Mouse (Mus musculus) ES-Bruce4 (cell line): ENCODE measurements around the gene Ccr1. TPM values are rescaled to one million over a fixed set of nuclear protein-coding genes. Genes with fewer than 3 reads are reported as not detected.
"Not testable (repeated sequence)": the region's sequence is repeated elsewhere in the genome, so short reads cannot be mapped to it uniquely, and the experiment has no call there.

Experiments
- H3K27ac ChIP-seq: 2 replicates; pipeline ENCODE4 v1.5.1; 2012; ENCODE audit warnings: low read length, inconsistent platforms; ENCODE audit not compliant: insufficient read depth
- H3K27me3 ChIP-seq: 2 replicates; pipeline ENCODE4 v1.6.1; 2012; ENCODE audit warnings: mild to moderate bottlenecking, low read length, inconsistent platforms; ENCODE audit not compliant: control insufficient read depth, poor library complexity, insufficient read depth, severe bottlenecking
- H3K36me3 ChIP-seq: 2 replicates; pipeline ENCODE4 v1.6.1; 2012; ENCODE audit warnings: inconsistent platforms, mild to moderate bottlenecking, low read length, moderate library complexity; ENCODE audit not compliant: control insufficient read depth, poor library complexity, insufficient read depth, severe bottlenecking
- H3K4me1 ChIP-seq: one replicate; pipeline ENCODE4 v1.8.1; 2011; ENCODE audit warnings: low read length; ENCODE audit not compliant: control insufficient read depth, insufficient read depth
- H3K4me3 ChIP-seq: 2 replicates; pipeline ENCODE4 v1.5.1; 2011; ENCODE audit warnings: low read depth, mild to moderate bottlenecking, low read length
- H3K9ac ChIP-seq: 2 replicates; pipeline ENCODE4 v1.6.1; 2012; ENCODE audit warnings: low read depth, mild to moderate bottlenecking, inconsistent platforms; ENCODE audit not compliant: poor library complexity, severe bottlenecking
- H3K9me3 ChIP-seq: replicated peaks from 2 replicates; pipeline ENCODE4 v1.6.1; 2012; ENCODE audit warnings: mild to moderate bottlenecking, low read length, inconsistent platforms; ENCODE audit not compliant: control insufficient read depth, poor library complexity, insufficient read depth, severe bottlenecking
- CTCF ChIP-seq: IDR thresholded peaks from one replicate; pipeline ENCODE4 v1.8.1; 2011; ENCODE audit warnings: low read depth, low read length
- EP300 ChIP-seq: IDR thresholded peaks from 2 replicates; pipeline ENCODE4 v1.6.1; 2011; ENCODE audit warnings: low read depth, low read length; ENCODE audit not compliant: insufficient read depth
- POLR2A ChIP-seq: IDR thresholded peaks from one replicate; pipeline ENCODE4 v1.8.1; 2011; ENCODE audit warnings: low read length; ENCODE audit not compliant: insufficient read depth
- polyA plus RNA-seq: library from polyadenylated mRNA; stranded (reverse); fragments of >200 nt; gene quantifications from 2 replicates; pipeline ENCODE4 v1.2.4, GENCODE M21; 2011; ENCODE audit warnings: low read depth; ENCODE audit not compliant: missing spikeins, insufficient read depth, insufficient read length

Ccr1 gene
- polyA plus RNA-seq, 1 experiment = not detected

- no peak for TF ChIP-seq CTCF
- no peak for TF ChIP-seq EP300
- no peak for TF ChIP-seq POLR2A
Measured at GRCm38 (mm10) chr9:123981909-123982308, 13.4 kb upstream of the Ccr1 start.

GRCm38 (mm10) chr9:123980858-123981475 is 12.5 kb upstream of the Ccr1 start:
- H3K9me3 ChIP-seq, H3K4me1 ChIP-seq, H3K27me3 ChIP-seq, H3K4me3 ChIP-seq, H3K27ac ChIP-seq, H3K9ac ChIP-seq, H3K36me3 ChIP-seq: not testable (repeated sequence)

More at GRCm38 (mm10) chr9:123981909-123982308, 13.4 kb upstream of the Ccr1 start:
- Histone ChIP-seq H3K4me1 (no peaks in the 10 kb centered on the region), H3K9me3 (no peaks in the 10 kb centered on the region), H3K4me3 (no peak overlapping the region), H3K36me3 (no peaks in the 10 kb centered on the region), H3K27ac (no peak overlapping the region), H3K27me3 (no peaks in the 10 kb centered on the region), H3K9ac (no peak overlapping the region)

- no peaks in the 10 kb centered on the region for H3K36me3 ChIP-seq
- H3K27ac ChIP-seq = no peak within 1 kb of the TSS
- H3K9me3 ChIP-seq = no peaks in the 10 kb centered on the region
- H3K4me3 ChIP-seq = no peak within 1 kb of the TSS
- H3K9ac ChIP-seq = no peak within 1 kb of the TSS
- H3K4me1 ChIP-seq = no peaks in the 10 kb centered on the region
- H3K27me3 ChIP-seq = no peaks in the 10 kb centered on the region
- TF ChIP-seq CTCF (no peak), EP300 (no peak), POLR2A (no peak)
Measured at GRCm38 (mm10) chr9:123978308-123978707, 9.8 kb upstream of the Ccr1 start, which contains the start of gene Ccr1l1. Gene Ccr1l1 (minus strand): TSS chr9:123978408.

- Histone ChIP-seq H3K4me3 (no peak overlapping the region), H3K27me3 (no peaks in the 10 kb centered on the region), H3K27ac (no peak overlapping the region), H3K9me3 (no peaks in the 10 kb centered on the region), H3K36me3 (no peaks in the 10 kb centered on the region), H3K9ac (no peak overlapping the region), H3K4me1 (no peaks in the 10 kb centered on the region)
- TF ChIP-seq POLR2A = no peak
- TF ChIP-seq EP300 = no peak
- TF ChIP-seq CTCF = no peak
Measured at GRCm38 (mm10) chr9:123976876-123977663, 8.6 kb upstream of the Ccr1 start.

GRCm38 (mm10) chr9:123975630-123976029 is 7.1 kb upstream of the Ccr1 start:
- no peak for TF ChIP-seq CTCF
- TF ChIP-seq POLR2A = no peak
- TF ChIP-seq EP300 = no peak
- H3K27me3 ChIP-seq = no peaks in the 10 kb centered on the region
- no peak overlapping the region for H3K27ac ChIP-seq
- no peaks in the 10 kb centered on the region for H3K36me3 ChIP-seq
- no peaks in the 10 kb centered on the region for H3K9me3 ChIP-seq
- no peak overlapping the region for H3K9ac ChIP-seq
- no peaks in the 10 kb centered on the region for H3K4me1 ChIP-seq
- no peak overlapping the region for H3K4me3 ChIP-seq

- H3K9ac ChIP-seq, H3K36me3 ChIP-seq, H3K27ac ChIP-seq: not testable (repeated sequence)
Measured at GRCm38 (mm10) chr9:123966858-123967495, 1.5 kb downstream of the Ccr1 start.

More at GRCm38 (mm10) chr9:123966858-123967495, 1.5 kb downstream of the Ccr1 start:
- not testable (repeated sequence) for H3K4me3 ChIP-seq, H3K9me3 ChIP-seq, H3K27me3 ChIP-seq, H3K4me1 ChIP-seq
